Mouse (Mus musculus) CH12.LX (cell line): Measurements from ENCODE around the gene Mrpl14. TPM values are rescaled to one million over a fixed set of nuclear protein-coding genes. Genes with fewer than 3 reads are reported as not detected.

Experiments
- DNase-seq: peaks from one replicate; pipeline ENCODE4 v3.0.0-alpha.2; 2013; ENCODE audit errors: extremely low read depth
- H3K27ac ChIP-seq: 2 replicates; pipeline ENCODE4 v1.5.1; 2012; ENCODE audit warnings: low read depth, mild to moderate bottlenecking, control low read depth, moderate library complexity; ENCODE audit not compliant: insufficient read depth
- H3K27me3 ChIP-seq: replicated peaks from 2 replicates; pipeline ENCODE3; 2012; ENCODE audit warnings: inconsistent platforms
- H3K36me3 ChIP-seq, 2 experiments: replicated peaks in 1 of 2; 2 replicates each; pipeline versions ENCODE3 to v1.6.1; 2012; ENCODE audit warnings: inconsistent platforms in 1 of 2, low read length in 1 of 2, mild to moderate bottlenecking in 1 of 2, mixed read lengths in 1 of 2, moderate library complexity in 1 of 2; ENCODE audit not compliant: control insufficient read depth in 1 of 2, insufficient read depth in 1 of 2
- H3K4me1 ChIP-seq, 2 experiments: 2 replicates each; pipeline ENCODE4 v1.6.1; 2012; ENCODE audit warnings: inconsistent platforms in 1 of 2, moderate library complexity in 1 of 2; ENCODE audit not compliant: insufficient read depth in 2 of 2, control insufficient read depth in 1 of 2
- H3K4me2 ChIP-seq: 2 replicates; pipeline ENCODE4 v1.6.1; 2012; ENCODE audit warnings: low read depth, mild to moderate bottlenecking, control low read depth; ENCODE audit not compliant: poor library complexity, insufficient read depth, severe bottlenecking
- H3K4me3 ChIP-seq, 3 experiments: fragments of 150-350 bp in 1 of 3; sonication (generic) in 1 of 3; replicated peaks in 1 of 3; 2 replicates each; pipeline versions ENCODE3 to v1.5.1; 2011 to 2012; ENCODE audit warnings: low read depth in 2 of 3, low read length in 2 of 3, mild to moderate bottlenecking in 2 of 3, moderate library complexity in 2 of 3, control low read depth in 1 of 3, improper control_type of control experiment in 1 of 3, inconsistent platforms in 1 of 3, mixed read lengths in 1 of 3; ENCODE audit not compliant: poor library complexity in 1 of 3
- H3K79me2 ChIP-seq: replicated peaks from 2 replicates; pipeline ENCODE4 v1.6.1; 2012; ENCODE audit warnings: mild to moderate bottlenecking, moderate library complexity; ENCODE audit not compliant: control insufficient read depth, poor library complexity, insufficient read depth, severe bottlenecking; ENCODE audit errors: extremely low read depth
- H3K9ac ChIP-seq: 2 replicates; pipeline ENCODE4 v1.6.1; 2012; ENCODE audit warnings: low read depth, mild to moderate bottlenecking, control low read depth, moderate library complexity; ENCODE audit not compliant: insufficient read depth
- H3K9me3 ChIP-seq: replicated peaks from 2 replicates; pipeline ENCODE3; 2012; ENCODE audit warnings: low read length, inconsistent platforms, mixed read lengths
- BHLHE40 ChIP-seq: IDR thresholded peaks from 2 replicates; pipeline ENCODE4 v1.6.1; 2011; ENCODE audit warnings: mild to moderate bottlenecking, low read depth, low read length, improper control_type of control experiment
- CHD2 ChIP-seq: IDR thresholded peaks from 2 replicates; pipeline ENCODE4 v1.6.1; 2011; ENCODE audit warnings: low read length, improper control_type of control experiment
- CTCF ChIP-seq, 2 experiments: IDR thresholded peaks in 1 of 2; conservative IDR thresholded peaks in 1 of 2; 2 replicates each; pipeline ENCODE4 v1.5.1; 2011 to 2012; ENCODE audit warnings: low read depth in 2 of 2, low read length in 2 of 2, improper control_type of control experiment in 1 of 2, inconsistent platforms in 1 of 2, mild to moderate bottlenecking in 1 of 2, moderate library complexity in 1 of 2
- E2F4 ChIP-seq: IDR thresholded peaks from 2 replicates; pipeline ENCODE4 v1.6.1; 2011; ENCODE audit warnings: low read depth, low read length, improper control_type of control experiment; ENCODE audit not compliant: insufficient replicate concordance
- EP300 ChIP-seq: IDR thresholded peaks from 2 replicates; pipeline ENCODE4 v1.6.1; 2011; ENCODE audit warnings: low read length, improper control_type of control experiment
- ETS1 ChIP-seq: conservative IDR thresholded peaks from 2 replicates; pipeline ENCODE4 v1.6.1; 2012; ENCODE audit warnings: low read depth, mild to moderate bottlenecking, inconsistent platforms, low read length, improper control_type of control experiment, moderate library complexity
- GABPA ChIP-seq: IDR thresholded peaks from 2 replicates; pipeline ENCODE4 v1.6.1; 2012; ENCODE audit warnings: low read depth, low read length, improper control_type of control experiment, inconsistent platforms; ENCODE audit not compliant: insufficient replicate concordance
- HCFC1 ChIP-seq: IDR thresholded peaks from 2 replicates; pipeline ENCODE4 v1.6.1; 2012; ENCODE audit warnings: low read depth, mild to moderate bottlenecking, inconsistent platforms, low read length, improper control_type of control experiment
- JUN ChIP-seq: IDR thresholded peaks from 2 replicates; pipeline ENCODE4 v1.6.1; 2011; ENCODE audit warnings: low read depth, mild to moderate bottlenecking, low read length, improper control_type of control experiment, moderate library complexity; ENCODE audit not compliant: insufficient read depth
- JUND ChIP-seq: conservative IDR thresholded peaks from 2 replicates; pipeline ENCODE4 v1.6.1; 2011; ENCODE audit warnings: low read depth, low read length, improper control_type of control experiment
- MAFK ChIP-seq: IDR thresholded peaks from 2 replicates; pipeline ENCODE4 v1.6.1; 2011; ENCODE audit warnings: low read length, improper control_type of control experiment; ENCODE audit not compliant: insufficient replicate concordance
- MAZ ChIP-seq: IDR thresholded peaks from 2 replicates; pipeline ENCODE4 v1.6.1; 2012; ENCODE audit warnings: low read depth, mild to moderate bottlenecking, inconsistent platforms, low read length, improper control_type of control experiment, moderate library complexity
- NRF1 ChIP-seq: IDR thresholded peaks from 2 replicates; pipeline ENCODE4 v1.6.1; 2014; ENCODE audit warnings: low read depth, mild to moderate bottlenecking, inconsistent platforms, low read length, improper control_type of control experiment, moderate library complexity
- PAX5 ChIP-seq: IDR thresholded peaks from 2 replicates; pipeline ENCODE4 v1.6.1; 2012; ENCODE audit warnings: low read length, inconsistent platforms, mixed read lengths
- SIN3A ChIP-seq: IDR thresholded peaks from 2 replicates; pipeline ENCODE4 v1.6.1; 2012; ENCODE audit warnings: low read length, improper control_type of control experiment, inconsistent platforms
- SMC3 ChIP-seq: IDR thresholded peaks from 2 replicates; pipeline ENCODE4 v1.6.1; 2011; ENCODE audit warnings: low read depth, low read length, improper control_type of control experiment
- TCF12 ChIP-seq: IDR thresholded peaks from 2 replicates; pipeline ENCODE4 v1.6.1; 2014; ENCODE audit warnings: low read depth, mild to moderate bottlenecking, inconsistent platforms, low read length, improper control_type of control experiment
- ZMIZ1 ChIP-seq: IDR thresholded peaks from 2 replicates; pipeline ENCODE4 v1.6.1; 2012; ENCODE audit warnings: low read depth, mild to moderate bottlenecking, inconsistent platforms, low read length, improper control_type of control experiment
- ZNF384 ChIP-seq: IDR thresholded peaks from 2 replicates; pipeline ENCODE4 v1.6.1; 2012; ENCODE audit warnings: low read depth, low read length, improper control_type of control experiment, inconsistent platforms
- dilution Hi-C: fragments of 300-500 bp; cut with MboI; formaldehyde crosslinking; loops from 2 replicates; pipeline ENCODE4 v1.14.3; 2020; ENCODE audit warnings: low sequenced_read_pairs; ENCODE audit not compliant: extremely low pct_unique_long_range_greater_than_20kb, extremely low pct_ligation_motif_present
- in situ Hi-C: fragments of 300-500 bp; cut with MboI; formaldehyde crosslinking; loops from 3 replicates; pipeline ENCODE4 v1.14.3; 2019; ENCODE audit warnings: low sequenced_read_pairs, low pct_ligation_motif_present, low pct_unique_long_range_greater_than_20kb, mixed read lengths
- polyA plus RNA-seq: library from polyadenylated mRNA; unstranded; fragments of >175 nt; gene quantifications from 2 replicates; pipeline ENCODE4 v1.2.1, GENCODE M21; 2012; ENCODE audit warnings: low read depth; ENCODE audit not compliant: insufficient read length
- total RNA-seq, 2 experiments: library from RNA; depleted of rRNA; stranded (reverse); fragments of 300-350 nt in 1 of 2; fragments of >200 nt in 1 of 2; gene quantifications; 2 replicates each; pipeline ENCODE4 v1.2.3; 2012 to 2014

The Mrpl14 gene
- total and polyA plus RNA-seq, 3 experiments, result 46.1 to 62.5 (median 56.9) TPM

DNA sequence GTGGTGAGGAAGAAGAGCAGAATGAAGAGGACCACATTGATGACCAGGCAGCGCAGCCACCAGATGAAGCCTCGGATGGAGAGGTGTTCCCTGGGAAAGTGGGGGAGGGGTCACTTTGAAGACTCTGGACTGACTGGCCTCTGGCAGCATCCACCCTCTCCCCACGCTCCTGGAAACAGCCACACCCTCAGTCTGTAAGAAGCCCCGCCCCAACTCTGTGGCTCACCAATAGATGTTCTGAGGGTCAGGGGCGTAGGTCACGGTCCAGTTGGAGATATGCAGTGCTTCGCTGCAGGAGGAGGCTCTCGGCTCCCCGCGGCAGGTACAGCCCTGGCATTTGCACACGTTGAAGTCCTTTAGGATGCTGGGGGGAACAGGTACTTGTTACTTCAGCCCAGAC lies 20.0 kb upstream of the Mrpl14 start:
- peaks cover 0 to 3% of the 10 kb centered on the region in 2 experiments; a peak in 2 of 4 replicates for H3K4me1 ChIP-seq
- H3K9me3 ChIP-seq, result no peaks in the 10 kb centered on the region
- no peak for DNase-seq
- dilution Hi-C loops, result no loop called here
- H3K4me3 ChIP-seq, result no peak overlapping the region
- no peaks in the 10 kb centered on the region for H3K27me3 ChIP-seq
- H3K36me3 ChIP-seq, result peaks cover 0 to 78% of the 10 kb centered on the region in 2 experiments
- H3K27ac ChIP-seq, result no peak overlapping the region
- H3K79me2 ChIP-seq, result no peaks in the 10 kb centered on the region
- TF ChIP-seq JUND (no peak), PAX5 (no peak), ZNF384 (no peak), GABPA (no peak), HCFC1 (no peak)
- TF ChIP-seq, all 38 proteins: peak for 0
- Histone ChIP-seq H3K9ac (no peak overlapping the region), H3K4me2 (no peak overlapping the region)
- in situ Hi-C loops, result loop anchor here (25.0 kb wide), 1 partner anchor 179 kb away; the partner anchor contains the start of gene Spats1

DNA sequence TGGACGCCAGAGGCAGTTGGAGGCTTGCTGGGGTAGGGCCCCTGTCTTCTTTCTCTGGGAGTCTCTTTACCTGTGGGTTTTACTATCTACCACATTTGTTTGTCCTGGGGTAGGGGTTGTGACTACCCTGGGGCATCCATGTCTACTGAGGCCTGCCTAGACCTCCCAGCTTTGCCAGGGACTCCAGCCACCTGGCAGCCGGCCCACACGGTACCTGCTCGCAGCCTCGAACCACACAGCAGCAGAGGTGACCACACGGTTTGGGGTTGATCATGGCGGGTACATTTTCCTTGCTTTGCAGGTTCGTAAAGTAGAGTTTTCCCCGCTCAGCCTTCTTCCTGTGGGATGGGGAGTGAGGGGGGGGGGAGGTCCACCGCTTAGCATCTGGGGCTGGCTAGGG lies 18.6 kb upstream of the Mrpl14 start:
- Histone ChIP-seq H3K9ac (no peak overlapping the region), H3K27ac (no peak overlapping the region), H3K9me3 (no peaks in the 10 kb centered on the region), H3K4me1 (peaks cover 0 to 3% of the 10 kb centered on the region in 2 experiments; a peak in 2 of 4 replicates), H3K36me3 (peaks cover 0 to 76% of the 10 kb centered on the region in 2 experiments), H3K4me2 (no peak overlapping the region), H3K27me3 (no peaks in the 10 kb centered on the region), H3K79me2 (no peaks in the 10 kb centered on the region), H3K4me3 (no peak overlapping the region)
- in situ Hi-C loops, result loop anchor here (25.0 kb wide), 1 partner anchor 180 kb away; the partner anchor contains the start of gene Spats1
- dilution Hi-C loops, result no loop called here
- DNase-seq, result no peak
- TF ChIP-seq PAX5, result no peak
- TF ChIP-seq TCF12, result no peak
- no peak for TF ChIP-seq EP300
- no peak for TF ChIP-seq ETS1
- no peak for TF ChIP-seq MAFK
- no peak for TF ChIP-seq ZMIZ1
- no peak for TF ChIP-seq CTCF (conservative IDR thresholded peaks at IDR 0.05 in 1 of 2, IDR thresholded peaks at IDR 0.05 in 1 of 2; ENCODE audit: low read depth in 2 of 2, low read length in 2 of 2)
- TF ChIP-seq MAZ, result no peak
- TF ChIP-seq NRF1, result no peak
- TF ChIP-seq CHD2, result no peak
- TF ChIP-seq ZNF384, result no peak
- TF ChIP-seq GABPA, result no peak
- TF ChIP-seq SIN3A, result no peak
- no peak for TF ChIP-seq JUN
- TF ChIP-seq BHLHE40, result no peak
- no peak for TF ChIP-seq SMC3
- TF ChIP-seq E2F4, result no peak
- no peak for TF ChIP-seq HCFC1
